Mouse (Mus musculus) midbrain, embryonic 15.5 days (tissue): ENCODE results near the gene Sos1. TPM values are rescaled to one million over a fixed set of nuclear protein-coding genes. Genes with fewer than 3 reads are reported as not detected.

Experiments
- ATAC-seq: fragments of 200-750 bp; cut with Nextera tagmentation; replicated peaks from 2 replicates; pipeline ENCODE4 v1.8.0; 2017; ENCODE audit warnings: moderate TSS enrichment
- H3K27ac ChIP-seq: fragments of 300-500 bp; sonication (generic); 2 replicates; pipeline ENCODE4 v1.5.1; 2015; ENCODE audit warnings: mild to moderate bottlenecking, inconsistent platforms
- H3K27me3 ChIP-seq: fragments of 300-500 bp; sonication (generic); replicated peaks from 2 replicates; pipeline ENCODE4 v1.6.1; 2015; ENCODE audit warnings: inconsistent platforms
- H3K36me3 ChIP-seq: fragments of 300-500 bp; sonication (generic); replicated peaks from 2 replicates; pipeline ENCODE4 v1.6.1; 2015; ENCODE audit warnings: inconsistent platforms
- H3K4me1 ChIP-seq: fragments of 300-500 bp; sonication (generic); 2 replicates; pipeline ENCODE4 v1.6.1; 2015; ENCODE audit warnings: inconsistent platforms
- H3K4me2 ChIP-seq: fragments of 300-500 bp; sonication (generic); 2 replicates; pipeline ENCODE4 v1.6.1; 2015; ENCODE audit warnings: inconsistent platforms, mild to moderate bottlenecking, moderate library complexity
- H3K4me3 ChIP-seq: fragments of 300-500 bp; sonication (generic); 2 replicates; pipeline ENCODE4 v1.5.1; 2015; ENCODE audit warnings: mild to moderate bottlenecking, inconsistent platforms
- H3K9ac ChIP-seq: fragments of 300-500 bp; sonication (generic); 2 replicates; pipeline ENCODE4 v1.6.1; 2015; ENCODE audit warnings: mild to moderate bottlenecking, inconsistent platforms
- H3K9me3 ChIP-seq: fragments of 300-500 bp; sonication (generic); 2 replicates; pipeline ENCODE4 v1.6.1; 2016; ENCODE audit warnings: inconsistent platforms
- WGBS: fragments of 180-500 bp; shearing (Covaris S2); methylation state at CpG from one replicate; pipeline ENCODE4 v1.1.7; 2015; ENCODE audit warnings: mixed read lengths; 5-methylcytosine and 5-hydroxymethylcytosine counted together
- polyA plus RNA-seq: library from polyadenylated mRNA; unstranded; fragments of >200 nt; fragmentation: Nextera tagmentation; extraction: Ambion mirVana; gene quantifications from 2 replicates; pipeline ENCODE4 v1.2.1, GENCODE M21; 2015

Sos1 gene
- polyA plus RNA-seq, 1 experiment from 2014 or later, result 8.8 TPM

DNA sequence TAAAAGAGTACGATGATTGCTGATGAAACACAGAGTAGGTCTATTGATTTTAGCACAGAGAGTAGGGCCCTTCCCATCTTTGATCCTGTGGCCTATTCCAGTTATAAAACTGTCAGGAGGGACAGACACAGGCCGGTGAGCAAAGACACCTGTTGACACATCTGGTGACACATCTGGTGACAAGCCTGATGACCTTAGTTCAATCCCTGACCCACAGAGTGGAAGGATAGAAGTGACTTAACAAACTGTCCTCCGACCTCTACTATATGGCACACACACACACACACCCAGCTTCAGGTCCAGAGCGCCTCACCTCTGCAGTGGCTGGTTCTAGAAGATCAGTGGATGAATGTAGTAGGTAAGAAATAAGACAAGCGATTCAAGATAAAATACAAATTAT is 33.8 kb downstream of the Sos1 start:
- WGBS, result 97% methylated on average over 5 of the region's 5 CpGs
- H3K9ac ChIP-seq, result no peak overlapping the region

DNA sequence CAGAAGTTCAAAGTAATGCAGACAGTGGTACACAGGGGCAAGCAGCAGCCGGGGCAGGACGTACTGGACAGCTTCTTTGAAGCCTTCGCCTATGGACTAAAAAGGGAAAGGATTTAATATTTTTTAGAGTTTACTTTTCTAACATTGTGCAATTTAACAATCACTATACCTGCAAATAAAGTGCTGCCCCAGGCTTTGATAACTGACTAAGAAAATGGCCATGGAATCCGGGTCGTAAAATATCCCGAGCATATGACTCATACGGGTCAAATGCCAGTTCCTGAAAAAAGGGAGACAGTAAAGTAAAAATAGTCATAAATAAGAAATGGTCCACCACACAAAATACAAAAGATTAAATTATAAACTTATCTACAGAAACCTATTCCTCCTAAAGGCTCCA is 34.8 kb downstream of the Sos1 start:
- no peak overlapping the region for H3K4me3 ChIP-seq
- H3K27me3 ChIP-seq, result no peaks in the 10 kb centered on the region
- H3K4me2 ChIP-seq, result no peak overlapping the region
- no peaks in the 10 kb centered on the region for H3K9me3 ChIP-seq
- no peak overlapping the region for H3K27ac ChIP-seq
- no peak for ATAC-seq
- H3K4me1 ChIP-seq, result 0 out of 2 replicates have a peak, but pooled peaks cover 4% of the 10 kb centered on the region
- peaks cover 45% of the 10 kb centered on the region for H3K36me3 ChIP-seq
- no peak overlapping the region for H3K9ac ChIP-seq
- WGBS, result 95% methylated on average over 7 of the region's 7 CpGs

More for the DNA sequence above, 33.8 kb downstream of the Sos1 start:
- Histone ChIP-seq H3K27me3 (no peaks in the 10 kb centered on the region), H3K4me1 (0 out of 2 replicates have a peak, but pooled peaks cover under 1% of the 10 kb centered on the region), H3K27ac (no peak overlapping the region), H3K4me3 (no peak overlapping the region), H3K9me3 (no peaks in the 10 kb centered on the region), H3K36me3 (peaks cover 45% of the 10 kb centered on the region), H3K4me2 (no peak overlapping the region)
- ATAC-seq, result no peak

DNA sequence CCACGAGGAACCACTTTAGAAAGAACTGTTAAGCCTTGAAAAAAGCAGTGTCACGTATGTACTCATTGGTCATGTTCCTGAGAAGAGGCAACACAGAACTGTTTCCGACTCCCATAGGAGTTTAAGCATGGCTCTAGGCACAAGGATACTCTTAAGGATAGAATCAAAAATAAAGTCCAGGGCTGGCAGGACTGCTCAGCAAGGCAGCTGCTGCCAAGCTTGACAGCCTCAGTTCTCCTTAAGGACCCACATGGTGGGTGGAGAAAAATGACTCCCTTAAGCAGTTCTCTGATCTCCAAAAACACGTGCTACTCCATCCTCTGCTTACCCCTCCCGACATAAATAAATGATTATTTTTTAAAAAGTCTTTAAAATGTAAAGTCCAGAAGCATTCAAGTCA is 44.6 kb downstream of the Sos1 start:
- no peak overlapping the region for H3K27ac ChIP-seq
- H3K36me3 ChIP-seq, result peaks cover 19% of the 10 kb centered on the region
- no peak overlapping the region for H3K4me2 ChIP-seq
- H3K4me1 ChIP-seq, result no peaks in the 10 kb centered on the region
- no peak overlapping the region for H3K9ac ChIP-seq
- 88% methylated on average over 5 of the region's 5 CpGs for WGBS
- no peaks in the 10 kb centered on the region for H3K27me3 ChIP-seq
- H3K9me3 ChIP-seq, result no peaks in the 10 kb centered on the region
- no peak for ATAC-seq
- no peak overlapping the region for H3K4me3 ChIP-seq

GRCm38 (mm10) chr17:80434430-80434829 is 45.8 kb downstream of the Sos1 start:
- no peaks in the 10 kb centered on the region for H3K27me3 ChIP-seq
- H3K4me2 ChIP-seq, result no peak overlapping the region
- no peak overlapping the region for H3K4me3 ChIP-seq
- H3K4me1 ChIP-seq, result no peaks in the 10 kb centered on the region
- H3K36me3 ChIP-seq, result peaks cover 21% of the 10 kb centered on the region
- 64% methylated on average over 3 of the region's 3 CpGs for WGBS
- H3K27ac ChIP-seq, result no peak overlapping the region
- H3K9me3 ChIP-seq, result no peaks in the 10 kb centered on the region
- H3K9ac ChIP-seq, result no peak overlapping the region
- no peak for ATAC-seq

- no peaks in the 10 kb centered on the region for H3K4me1 ChIP-seq
- no peak for ATAC-seq
- no peak overlapping the region for H3K4me3 ChIP-seq
- no peaks in the 10 kb centered on the region for H3K27me3 ChIP-seq
- H3K36me3 ChIP-seq, result peaks cover 14% of the 10 kb centered on the region
- H3K9me3 ChIP-seq, result no peaks in the 10 kb centered on the region
- 96% methylated on average over 9 of the region's 9 CpGs for WGBS
- no peak overlapping the region for H3K9ac ChIP-seq
- no peak overlapping the region for H3K27ac ChIP-seq
- no peak overlapping the region for H3K4me2 ChIP-seq
These were observed 48.3 kb downstream of the Sos1 start for GRCm38 (mm10) chr17:80431997-80432396.

DNA sequence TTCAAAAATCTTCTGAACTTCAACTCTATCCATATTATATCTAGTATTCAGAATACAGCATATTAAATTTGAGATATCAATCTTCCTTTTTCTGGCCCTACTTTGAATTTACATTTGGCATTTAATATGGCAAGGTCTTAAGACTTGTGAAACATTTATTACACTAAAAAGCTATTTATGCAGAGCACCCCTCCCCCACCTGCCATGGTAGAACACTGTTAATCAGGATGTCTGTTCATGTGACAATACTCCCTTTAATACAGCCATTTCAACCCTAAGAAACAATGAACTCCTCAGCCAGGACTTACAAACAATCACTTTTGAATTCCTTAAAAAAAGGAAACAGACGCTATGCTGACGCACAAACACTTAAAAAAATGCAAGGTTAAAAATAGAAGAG is 52.3 kb downstream of the Sos1 start:
- no peak for ATAC-seq
- Histone ChIP-seq H3K4me3 (no peak overlapping the region), H3K4me1 (no peaks in the 10 kb centered on the region), H3K9me3 (no peaks in the 10 kb centered on the region), H3K36me3 (peaks cover 7% of the 10 kb centered on the region; the same call in 1 of the 2 replicates), H3K27ac (no peak overlapping the region), H3K27me3 (no peaks in the 10 kb centered on the region), H3K4me2 (no peak overlapping the region), H3K9ac (no peak overlapping the region)
- WGBS, result 62% methylated on average over 2 of the region's 2 CpGs

DNA sequence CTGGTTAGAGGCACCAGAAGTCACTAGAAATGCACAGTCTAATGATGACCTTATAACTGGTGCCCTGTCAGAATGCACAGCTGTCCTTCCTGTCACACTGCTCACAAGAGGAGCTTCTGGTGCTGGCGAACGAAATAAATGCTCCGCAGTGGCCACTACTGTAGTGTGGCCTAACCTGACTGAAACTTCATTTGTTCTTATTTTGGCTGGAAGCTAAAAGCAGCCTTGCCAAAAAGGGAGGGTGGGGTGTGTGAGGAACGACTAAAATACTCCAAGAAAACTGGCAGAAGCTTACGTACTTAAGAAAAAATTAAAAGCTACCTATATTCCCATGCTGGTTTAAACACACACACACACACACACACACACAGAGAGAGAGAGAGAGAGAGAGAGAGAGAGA is 53.4 kb downstream of the Sos1 start:
- no peak overlapping the region for H3K27ac ChIP-seq
- no peak overlapping the region for H3K4me3 ChIP-seq
- no peaks in the 10 kb centered on the region for H3K27me3 ChIP-seq
- no peak for ATAC-seq
- H3K4me2 ChIP-seq, result no peak overlapping the region
- H3K9ac ChIP-seq, result no peak overlapping the region
- peaks cover 15% of the 10 kb centered on the region; the same call in 1 of the 2 replicates for H3K36me3 ChIP-seq
- H3K4me1 ChIP-seq, result no peaks in the 10 kb centered on the region
- H3K9me3 ChIP-seq, result no peaks in the 10 kb centered on the region
- WGBS, result 80% methylated on average over 5 of the region's 5 CpGs

DNA sequence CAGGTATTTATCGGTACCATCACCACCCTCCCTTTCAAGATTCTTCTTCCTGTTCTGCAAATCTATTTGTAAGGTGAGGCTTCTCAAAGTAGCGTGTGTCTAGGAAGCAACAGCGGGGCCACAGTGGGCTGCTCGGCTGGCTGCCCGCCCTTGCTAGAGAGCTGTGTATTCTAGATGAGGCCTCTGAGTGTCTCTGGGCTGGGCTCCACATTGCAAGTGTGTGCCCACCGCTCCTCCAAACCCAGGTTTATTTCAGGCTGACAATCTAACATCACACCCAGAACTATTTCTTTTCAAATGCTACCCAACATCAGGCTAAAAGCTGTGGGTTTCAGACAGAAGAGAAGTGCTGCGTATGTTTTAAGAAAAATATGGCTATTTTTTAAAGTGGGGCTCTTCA is 54.1 kb downstream of the Sos1 start:
- no peak for ATAC-seq
- Histone ChIP-seq H3K4me1 (no peaks in the 10 kb centered on the region), H3K9ac (no peak overlapping the region), H3K4me3 (no peak overlapping the region), H3K9me3 (no peaks in the 10 kb centered on the region), H3K27ac (no peak overlapping the region), H3K27me3 (no peaks in the 10 kb centered on the region), H3K4me2 (no peak overlapping the region), H3K36me3 (peaks cover 15% of the 10 kb centered on the region; the same call in 1 of the 2 replicates)
- WGBS, result 92% methylated on average over 7 of the region's 7 CpGs

DNA sequence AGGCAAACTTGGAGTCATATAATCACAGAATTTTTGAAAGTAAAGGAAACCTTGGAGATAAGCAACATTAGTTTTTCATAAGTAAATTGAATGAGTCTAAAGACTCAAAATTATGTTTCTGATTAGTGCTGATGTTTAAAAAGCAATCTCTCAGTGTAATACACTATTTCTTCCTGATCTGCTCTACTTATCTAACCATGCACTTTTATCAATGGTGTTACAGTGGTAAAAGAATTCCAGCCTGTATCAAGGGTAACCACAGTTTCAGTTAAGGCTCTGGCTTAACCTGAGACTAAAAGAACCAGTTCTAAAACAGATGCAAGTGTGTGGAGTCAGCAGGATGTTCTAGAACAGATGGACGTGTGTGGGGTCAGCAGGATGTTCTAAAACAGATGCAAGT is 59.3 kb downstream of the Sos1 start:
- H3K4me1 ChIP-seq, result no peaks in the 10 kb centered on the region
- no peak overlapping the region for H3K4me3 ChIP-seq

DNA sequence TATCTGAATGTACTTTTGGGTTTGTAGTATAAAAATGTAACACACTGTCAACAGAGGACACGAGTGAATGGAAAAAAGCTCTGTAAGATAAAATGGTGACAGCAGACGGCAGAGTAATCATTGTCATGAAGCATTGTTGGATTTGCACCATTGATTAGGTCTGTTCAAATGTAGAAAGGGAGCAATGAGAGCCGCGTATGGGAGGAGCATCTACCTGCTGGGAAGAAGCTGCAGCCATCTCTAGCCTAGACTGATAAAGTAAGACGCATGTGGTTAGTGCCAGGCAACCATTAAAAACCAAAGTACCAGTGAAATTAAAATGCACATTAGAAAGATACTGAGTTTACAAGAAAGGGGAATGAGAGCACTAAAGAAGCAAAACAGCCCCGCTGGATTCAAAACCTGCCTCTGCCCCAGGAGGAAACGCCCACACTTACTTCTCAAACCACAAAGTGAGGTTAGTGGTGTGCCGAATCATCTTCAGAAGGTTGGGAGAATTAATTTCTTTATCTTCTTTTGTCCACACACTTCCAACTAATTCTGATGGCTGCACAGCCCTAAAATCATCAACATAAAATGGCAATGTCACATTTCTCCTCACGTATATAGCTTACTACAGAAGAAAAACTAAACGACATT is 61.6 kb downstream of the Sos1 start:
- WGBS, result 89% methylated on average over 10 of the region's 10 CpGs

More for the DNA sequence above, 59.3 kb downstream of the Sos1 start:
- WGBS, result 92% methylated on average over 1 of the region's 1 CpGs
- ATAC-seq, result no peak
- H3K9ac ChIP-seq, result no peak overlapping the region
- H3K27me3 ChIP-seq, result no peaks in the 10 kb centered on the region
- no peak overlapping the region for H3K27ac ChIP-seq
- H3K4me2 ChIP-seq, result no peak overlapping the region
- peaks cover 32% of the 10 kb centered on the region; the same call in 1 of the 2 replicates for H3K36me3 ChIP-seq
- H3K9me3 ChIP-seq, result no peaks in the 10 kb centered on the region

GRCm38 (mm10) chr17:80411182-80411581 is 69.1 kb downstream of the Sos1 start:
- Histone ChIP-seq H3K27ac (no peak overlapping the region), H3K36me3 (peaks cover 46% of the 10 kb centered on the region), H3K4me3 (no peak overlapping the region), H3K9me3 (no peaks in the 10 kb centered on the region), H3K4me1 (no peaks in the 10 kb centered on the region), H3K27me3 (no peaks in the 10 kb centered on the region), H3K4me2 (no peak overlapping the region), H3K9ac (no peak overlapping the region)
- 68% methylated on average over 1 of the region's 1 CpGs for WGBS
- no peak for ATAC-seq

More for the DNA sequence above, 61.6 kb downstream of the Sos1 start:
- H3K9me3 ChIP-seq, result no peaks in the 10 kb centered on the region
- H3K4me3 ChIP-seq, result no peak overlapping the region
- no peak overlapping the region for H3K9ac ChIP-seq
- peaks cover 38% of the 10 kb centered on the region for H3K36me3 ChIP-seq
- no peaks in the 10 kb centered on the region for H3K4me1 ChIP-seq
- ATAC-seq, result no peak
- no peaks in the 10 kb centered on the region for H3K27me3 ChIP-seq
- no peak overlapping the region for H3K27ac ChIP-seq
- H3K4me2 ChIP-seq, result no peak overlapping the region

DNA sequence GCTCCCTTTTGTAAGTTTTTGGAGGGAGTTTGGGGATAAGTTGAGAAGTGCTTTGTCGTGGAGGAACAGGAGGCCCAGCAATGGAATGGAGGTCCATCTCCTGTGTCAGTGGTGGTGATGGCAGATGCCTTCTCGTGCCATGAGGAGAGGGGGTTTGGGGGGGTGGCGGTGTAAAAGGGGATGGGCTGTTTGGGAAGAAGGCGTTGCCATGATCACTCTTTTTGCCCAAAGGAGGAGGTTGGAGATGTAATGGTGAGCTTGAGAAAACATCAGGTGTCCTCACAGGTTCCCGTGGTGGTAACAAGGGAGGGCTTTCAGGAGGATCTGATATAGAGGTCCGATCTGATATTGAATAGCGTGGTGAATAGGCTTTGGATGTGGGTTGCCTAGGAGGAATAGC is 82.0 kb downstream of the Sos1 start:
- Histone ChIP-seq H3K4me2 (no peak overlapping the region), H3K4me3 (no peak overlapping the region), H3K36me3 (peaks cover 20% of the 10 kb centered on the region; the same call in 1 of the 2 replicates), H3K9ac (no peak overlapping the region), H3K27ac (no peak overlapping the region), H3K9me3 (no peaks in the 10 kb centered on the region), H3K27me3 (no peaks in the 10 kb centered on the region), H3K4me1 (no peaks in the 10 kb centered on the region)
- no peak for ATAC-seq
- 96% methylated on average over 7 of the region's 7 CpGs for WGBS
